Mouse (Mus musculus) G1E (cell line): Measurements from ENCODE around the gene Hectd4.

ENCODE experiments used
- CTCF ChIP-seq: IDR thresholded peaks from 2 replicates; pipeline ENCODE4 v1.5.1; 2012; ENCODE audit warnings: low read depth, low read length, inconsistent platforms, mixed read lengths
- GATA1 ChIP-seq: IDR thresholded peaks from 2 replicates; pipeline ENCODE4 v1.6.1; 2012; ENCODE audit warnings: borderline replicate concordance, low read length, inconsistent platforms, mixed read lengths
- GATA2 ChIP-seq: IDR thresholded peaks from 2 replicates; pipeline ENCODE4 v1.6.1; 2012; ENCODE audit warnings: low read depth, low read length, inconsistent platforms, borderline replicate concordance
- TAL1 ChIP-seq: conservative IDR thresholded peaks from 2 replicates; pipeline ENCODE4 v1.6.1; 2012; ENCODE audit warnings: low read depth, low read length, inconsistent platforms, mixed read lengths

DNA sequence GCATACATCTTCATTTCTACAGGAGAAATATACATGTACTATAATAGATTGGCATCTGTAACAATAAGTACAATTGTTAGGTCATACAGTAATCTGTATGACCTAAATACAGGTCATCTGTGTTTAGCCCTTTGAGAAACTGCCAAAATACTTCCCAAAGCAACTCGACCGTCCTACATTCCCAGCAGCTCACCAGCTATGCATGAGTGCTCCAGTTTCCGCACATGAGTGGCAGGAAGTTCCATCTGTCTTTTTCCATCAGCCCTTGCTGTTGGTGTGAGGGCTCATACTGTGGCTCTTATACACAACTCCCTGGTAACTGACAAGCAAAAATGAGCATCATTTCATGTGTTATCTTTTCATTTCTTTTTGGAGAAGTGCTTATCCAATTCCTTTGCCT lies 116.0 kb downstream of the Hectd4 start:
- TF ChIP-seq CTCF: no peak
- TF ChIP-seq GATA1: no peak
- TF ChIP-seq TAL1: no peak
- TF ChIP-seq GATA2: no peak
